In genomic region chrX:56572465-56572864, GRCm38 (mm10) we compare ENCODE assay signal across 10 mouse cellular contexts. TPM values are rescaled to one million over a fixed set of nuclear protein-coding genes. Genes with fewer than 3 reads are reported as not detected.
DNase-seq lines count a peak whose midpoint lies in the region; TF ChIP-seq lines count a peak whose summit lies in the region.
"Had no signal": no experiment of that assay in that cellular context is flagged by ENCODE, and none has a peak within 500 bp of the region (broad histone marks: within the 10 kb centered on the region; RNA-seq: fewer than 3 reads in every experiment).

No protein-coding gene starts in this region.

- peak; percentile 18 for DNase-seq in gastrocnemius, adult 2 months
- DNase-seq in gastrocnemius, postnatal 4 days (ENCODE audit: low spot score in 2 of 2): no peak
- DNase-seq in urinary bladder, postnatal 14 days (ENCODE audit: low spot score): peak; percentile 5
- no peak for DNase-seq in urinary bladder, postnatal 4 days (ENCODE audit: low spot score in 2 of 2)
- DNase-seq in forelimb bud, embryonic 11.5 days (ENCODE audit: low read depth, low spot score): peak; percentile 2
- DNase-seq in mesoderm, embryonic 11.5 days (ENCODE audit: low read depth, low spot score): peak; percentile 33
- no peak for DNase-seq in left cerebral cortex, adult 11 months (ENCODE audit: low spot score)
- no peak for DNase-seq in right cerebral cortex, postnatal 25 days

- H3K4me3 ChIP-seq in gastrocnemius, adult 2 months: no peak overlapping the region
- H3K4me3 ChIP-seq: embryonic facial prominence, embryonic 12.5 days; limb, embryonic 12.5 days had no signal

- peak; percentile 56 for TF ChIP-seq CTCF in gastrocnemius, adult 2 months (IDR thresholded peaks at IDR 0.05)

- H3K27ac ChIP-seq in gastrocnemius, adult 2 months: no peak overlapping the region
- H3K27ac ChIP-seq: embryonic facial prominence, embryonic 12.5 days; limb, embryonic 12.5 days had no signal

- intact Hi-C loops in gastrocnemius, adult 2 months (cut with DNase I): no loop called here

RNA-seq across cellular contexts. Expression of gene Gm648, which starts 23.1 kb away (rescaled TPM):
- total RNA-seq in gastrocnemius, adult 2 months (2021): not detected
- not detected for total RNA-seq in gastrocnemius, postnatal 4 days (2021)

RNA-seq across cellular contexts. Expression of gene Mmgt1, which starts 25.4 kb away (rescaled TPM):
- 10 to 100 TPM; 25.0 to 27.2 TPM for total RNA-seq in gastrocnemius, adult 2 months (2021)
- 10 to 100 TPM; 15.5 to 16.4 TPM for total RNA-seq in gastrocnemius, postnatal 4 days (2021)

RNA-seq across cellular contexts. Expression of gene Slc9a6, which starts 37.1 kb away (rescaled TPM):
- total RNA-seq in gastrocnemius, adult 2 months (2021): 10 to 100 TPM; 24.9 to 31.3 TPM
- 10 to 100 TPM; 17.5 to 18.8 TPM for total RNA-seq in gastrocnemius, postnatal 4 days (2021)

RNA-seq across cellular contexts. Expression of gene Gm10477, which starts 47.9 kb away (rescaled TPM):
- not detected for total RNA-seq in gastrocnemius, adult 2 months (2021)
- total RNA-seq in gastrocnemius, postnatal 4 days (2021): not detected

Comparison
In these comparisons a context has a peak if more than half of its experiments do, and no peak if none do; other contexts are left out.
1. DNase-seq: peak in gastrocnemius, adult 2 months (single experiment), urinary bladder, postnatal 14 days (single experiment), forelimb bud, embryonic 11.5 days (single experiment) and mesoderm, embryonic 11.5 days (single experiment); none in gastrocnemius, postnatal 4 days (0 of 2), urinary bladder, postnatal 4 days (0 of 2), left cerebral cortex, adult 11 months (single experiment) and right cerebral cortex, postnatal 25 days (single experiment).